Mouse (Mus musculus) urinary bladder, postnatal 0 days (tissue): ENCODE results near the gene Mov10. TPM values are rescaled to one million over a fixed set of nuclear protein-coding genes. Genes with fewer than 3 reads are reported as not detected.

Experiments
- polyA plus RNA-seq: library from polyadenylated mRNA; unstranded; fragments of >200 nt; fragmentation: Nextera tagmentation; extraction: Ambion mirVana; gene quantifications from 2 replicates; pipeline ENCODE4 v1.2.1, GENCODE M21; 2015

Gene Mov10
- polyA plus RNA-seq = 13.3 and 14.5 TPM in 2 replicates

GRCm38 (mm10) chr3:104817991-104818748 lies at the start of gene Mov10:
Gene Mov10 (minus strand): TSS chr3:104818563.

GRCm38 (mm10) chr3:104863786-104864650 lies 45.7 kb upstream of the Mov10 start, which contains the start of the genes St7l and Capza1:
Gene St7l (plus strand): TSS chr3:104864005.
Gene Capza1 (minus strand): TSS chr3:104864505.

GRCm38 (mm10) chr3:104788075-104788474 lies 30.3 kb downstream of the Mov10 start, which contains the start of gene Rhoc:
Gene Rhoc (plus strand): TSS chr3:104788375.

GRCm38 (mm10) chr3:104781471-104781903 lies 36.9 kb downstream of the Mov10 start, which contains the start of gene Fam19a3:
Gene Fam19a3 (minus strand): TSS chr3:104781840.

GRCm38 (mm10) chr3:104780561-104781420 lies 37.6 kb downstream of the Mov10 start, which contains the start of gene Ppm1j:
Gene Ppm1j (plus strand): TSS chr3:104781056.

Other genes with a start within 250 kb of the Mov10 start
- gene Slc16a1, start 179.9 kb downstream of the Mov10 start, polyA plus RNA-seq = 30.8 and 39.5 TPM in 2 replicates
- 1.2 and 1.3 TPM in 2 replicates for gene Ppm1j, start 37.5 kb downstream of the Mov10 start, polyA plus RNA-seq
- gene Fam19a3, start 36.7 kb downstream of the Mov10 start, polyA plus RNA-seq = not detected in 2 replicates
- gene Rhoc, start 30.2 kb downstream of the Mov10 start, polyA plus RNA-seq = 166 and 188 TPM in 2 replicates
- gene St7l, start 45.4 kb upstream of the Mov10 start, polyA plus RNA-seq = 25.7 and 30.1 TPM in 2 replicates
- gene Capza1, start 45.9 kb upstream of the Mov10 start, polyA plus RNA-seq = 122 and 134 TPM in 2 replicates
- 2.0 and 2.3 TPM in 2 replicates for gene Wnt2b, start 143.4 kb upstream of the Mov10 start, polyA plus RNA-seq
- 10.6 and 12.6 TPM in 2 replicates for gene Cttnbp2nl, start 234.6 kb upstream of the Mov10 start, polyA plus RNA-seq
- not detected in 2 replicates for gene 4930564D02Rik, start 248.3 kb upstream of the Mov10 start, polyA plus RNA-seq